Mouse (Mus musculus): Measurements from ENCODE around the gene Thsd7b. TPM values are rescaled to one million over a fixed set of nuclear protein-coding genes. Genes with fewer than 3 reads are reported as not detected.

Gene Thsd7b
- total and polyA plus RNA-seq, 3 experiments = 0.82 TPM; not detected in 2

- ATAC-seq (ENCODE audit: extremely low read depth, insufficient number of reproducible peaks, low FRiP score, poor library complexity, severe bottlenecking) = no peak
- peaks cover 4% of the 10 kb centered on the region; the same call in 1 of the 2 replicates for H3K4me1 ChIP-seq (ENCODE audit: insufficient read depth, low read depth, low read length)
- H3K27me3 ChIP-seq (ENCODE audit: insufficient read depth, low read length) = peaks cover 8% of the 10 kb centered on the region; the same call in 1 of the 2 replicates
- no peak overlapping the region for H3K4me3 ChIP-seq (ENCODE audit: low read depth, low read length)
- H3K9me3 ChIP-seq (replicated peaks) = no peaks in the 10 kb centered on the region
- DNase-seq (ENCODE audit: low spot score) = no peak
- H3K36me3 ChIP-seq (replicated peaks) = no peaks in the 10 kb centered on the region
- no peak for TF ChIP-seq TAL1 (conservative IDR thresholded peaks at IDR 0.05; ENCODE audit: low read depth, low read length)
- no peak for TF ChIP-seq CTCF (IDR thresholded peaks at IDR 0.05; ENCODE audit: low read depth, low read length)
- TF ChIP-seq GATA1 (IDR thresholded peaks at IDR 0.05; ENCODE audit: borderline replicate concordance, low read length) = no peak
- TF ChIP-seq POLR2AphosphoS5 (IDR thresholded peaks at IDR 0.05; ENCODE audit: insufficient replicate concordance, low read depth, low read length) = no peak
- TF ChIP-seq GATA2 (IDR thresholded peaks at IDR 0.05; ENCODE audit: borderline replicate concordance, low read depth, low read length) = no peak
Observed at GRCm38 (mm10) chr1:130085207-130085606, 812.1 kb downstream of the Thsd7b start.

- Histone ChIP-seq H3K9me3 (replicated peaks) (no peaks in the 10 kb centered on the region), H3K4me3 (ENCODE audit: low read depth, low read length) (no peak overlapping the region), H3K36me3 (replicated peaks) (no peaks in the 10 kb centered on the region), H3K27me3 (ENCODE audit: insufficient read depth, low read length) (peaks cover 8% of the 10 kb centered on the region; the same call in 1 of the 2 replicates), H3K4me1 (ENCODE audit: insufficient read depth, low read depth, low read length) (peaks cover 4% of the 10 kb centered on the region; the same call in 1 of the 2 replicates)
- TF ChIP-seq CTCF (IDR thresholded peaks at IDR 0.05; ENCODE audit: low read depth, low read length) = no peak
- TF ChIP-seq POLR2AphosphoS5 (IDR thresholded peaks at IDR 0.05; ENCODE audit: insufficient replicate concordance, low read depth, low read length) = no peak
- no peak for TF ChIP-seq TAL1 (conservative IDR thresholded peaks at IDR 0.05; ENCODE audit: low read depth, low read length)
- no peak for TF ChIP-seq GATA1 (IDR thresholded peaks at IDR 0.05; ENCODE audit: borderline replicate concordance, low read length)
- TF ChIP-seq GATA2 (IDR thresholded peaks at IDR 0.05; ENCODE audit: borderline replicate concordance, low read depth, low read length) = no peak
- ATAC-seq (ENCODE audit: extremely low read depth, insufficient number of reproducible peaks, low FRiP score, poor library complexity, severe bottlenecking) (no peak), DNase-seq (ENCODE audit: low spot score) (no peak)
Observed at GRCm38 (mm10) chr1:130085910-130086309, 812.8 kb downstream of the Thsd7b start.

- Histone ChIP-seq H3K4me3 (ENCODE audit: low read depth, low read length) (no peak overlapping the region), H3K27me3 (ENCODE audit: insufficient read depth, low read length) (peaks cover 12% of the 10 kb centered on the region), H3K36me3 (replicated peaks) (no peaks in the 10 kb centered on the region), H3K4me1 (ENCODE audit: insufficient read depth, low read depth, low read length) (no peaks in the 10 kb centered on the region), H3K9me3 (replicated peaks) (no peaks in the 10 kb centered on the region)
- ATAC-seq (ENCODE audit: extremely low read depth, insufficient number of reproducible peaks, low FRiP score, poor library complexity, severe bottlenecking) (no peak), DNase-seq (ENCODE audit: low spot score) (no peak)
- no peak for TF ChIP-seq GATA1 (IDR thresholded peaks at IDR 0.05; ENCODE audit: borderline replicate concordance, low read length)
- TF ChIP-seq TAL1 (conservative IDR thresholded peaks at IDR 0.05; ENCODE audit: low read depth, low read length) = no peak
- TF ChIP-seq GATA2 (IDR thresholded peaks at IDR 0.05; ENCODE audit: borderline replicate concordance, low read depth, low read length) = no peak
- TF ChIP-seq CTCF (IDR thresholded peaks at IDR 0.05; ENCODE audit: low read depth, low read length) = no peak
- no peak for TF ChIP-seq POLR2AphosphoS5 (IDR thresholded peaks at IDR 0.05; ENCODE audit: insufficient replicate concordance, low read depth, low read length)
Observed at GRCm38 (mm10) chr1:130099227-130099626, 826.1 kb downstream of the Thsd7b start.

- DNase-seq (ENCODE audit: low spot score) = peak; percentile 49
- Histone ChIP-seq H3K36me3 (replicated peaks) (no peaks in the 10 kb centered on the region), H3K4me1 (ENCODE audit: insufficient read depth, low read depth, low read length) (peaks cover 24% of the 10 kb centered on the region), H3K27me3 (ENCODE audit: insufficient read depth, low read length) (no peaks in the 10 kb centered on the region), H3K4me3 (ENCODE audit: low read depth, low read length) (no peak overlapping the region), H3K9me3 (replicated peaks) (no peaks in the 10 kb centered on the region)
- peak; percentile 78 for TF ChIP-seq TAL1 (conservative IDR thresholded peaks at IDR 0.05; ENCODE audit: low read depth, low read length)
- TF ChIP-seq GATA1 (IDR thresholded peaks at IDR 0.05; ENCODE audit: borderline replicate concordance, low read length) = no peak
- ATAC-seq (ENCODE audit: extremely low read depth, insufficient number of reproducible peaks, low FRiP score, poor library complexity, severe bottlenecking) = peak; percentile 98
Observed at GRCm38 (mm10) chr1:130112580-130113314, 839.6 kb downstream of the Thsd7b start.

- H3K4me3 ChIP-seq (ENCODE audit: low read depth, low read length) = no peak overlapping the region
- H3K4me1 ChIP-seq (ENCODE audit: insufficient read depth, low read depth, low read length) = peaks cover 24% of the 10 kb centered on the region
- no peak for ATAC-seq (ENCODE audit: extremely low read depth, insufficient number of reproducible peaks, low FRiP score, poor library complexity, severe bottlenecking)
- TF ChIP-seq GATA2 (IDR thresholded peaks at IDR 0.05; ENCODE audit: borderline replicate concordance, low read depth, low read length) (no peak), CTCF (IDR thresholded peaks at IDR 0.05; ENCODE audit: low read depth, low read length) (no peak), TAL1 (conservative IDR thresholded peaks at IDR 0.05; ENCODE audit: low read depth, low read length) (no peak), POLR2AphosphoS5 (IDR thresholded peaks at IDR 0.05; ENCODE audit: insufficient replicate concordance, low read depth, low read length) (no peak), GATA1 (IDR thresholded peaks at IDR 0.05; ENCODE audit: borderline replicate concordance, low read length) (no peak)
- H3K27me3 ChIP-seq (ENCODE audit: insufficient read depth, low read length) = no peaks in the 10 kb centered on the region
- DNase-seq (ENCODE audit: low spot score) = no peak
- H3K36me3 ChIP-seq (replicated peaks) = no peaks in the 10 kb centered on the region
- H3K9me3 ChIP-seq (replicated peaks) = no peaks in the 10 kb centered on the region
Observed at GRCm38 (mm10) chr1:130113549-130113948, 840.4 kb downstream of the Thsd7b start.

GRCm38 (mm10) chr1:130130901-130131300 lies 857.8 kb downstream of the Thsd7b start:
- Histone ChIP-seq H3K4me3 (ENCODE audit: low read depth, low read length) (no peak overlapping the region), H3K4me1 (ENCODE audit: insufficient read depth, low read depth, low read length) (no peaks in the 10 kb centered on the region), H3K9me3 (replicated peaks) (no peaks in the 10 kb centered on the region), H3K36me3 (replicated peaks) (no peaks in the 10 kb centered on the region), H3K27me3 (ENCODE audit: insufficient read depth, low read length) (peaks cover 10% of the 10 kb centered on the region)
- TF ChIP-seq CTCF (IDR thresholded peaks at IDR 0.05; ENCODE audit: low read depth, low read length) (no peak), GATA1 (IDR thresholded peaks at IDR 0.05; ENCODE audit: borderline replicate concordance, low read length) (no peak), POLR2AphosphoS5 (IDR thresholded peaks at IDR 0.05; ENCODE audit: insufficient replicate concordance, low read depth, low read length) (no peak), TAL1 (conservative IDR thresholded peaks at IDR 0.05; ENCODE audit: low read depth, low read length) (no peak), GATA2 (IDR thresholded peaks at IDR 0.05; ENCODE audit: borderline replicate concordance, low read depth, low read length) (no peak)
- no peak for DNase-seq (ENCODE audit: low spot score)
- ATAC-seq (ENCODE audit: extremely low read depth, insufficient number of reproducible peaks, low FRiP score, poor library complexity, severe bottlenecking) = no peak
